Mouse (Mus musculus) spleen, adult 2 months (tissue): ENCODE data around the gene Hdc. TPM values are rescaled to one million over a fixed set of nuclear protein-coding genes. Genes with fewer than 3 reads are reported as not detected.

Experiments
- DNase-seq, 2 experiments: peaks; one replicate each; pipeline versions ENCODE4 v3.0.0 to v3.0.0-alpha.2; 2012 to 2021; ENCODE audit warnings: low spot score in 2 of 2, low read depth in 1 of 2
- H3K27ac ChIP-seq: fragments of 200-500 bp; 2 replicates; pipeline ENCODE4 v1.5.1; 2012; ENCODE audit warnings: low read length, inconsistent platforms; ENCODE audit not compliant: insufficient read depth
- H3K27me3 ChIP-seq: fragments of 200-500 bp; 2 replicates; pipeline ENCODE4 v1.6.1; 2012; ENCODE audit warnings: mild to moderate bottlenecking, moderate library complexity, low read length, inconsistent platforms; ENCODE audit not compliant: control insufficient read depth, insufficient read depth
- H3K36me3 ChIP-seq: fragments of 200-500 bp; 2 replicates; pipeline ENCODE4 v1.6.1; 2012; ENCODE audit warnings: mild to moderate bottlenecking, low read length, inconsistent platforms; ENCODE audit not compliant: control insufficient read depth, insufficient read depth
- H3K4me1 ChIP-seq: fragments of 200-500 bp; 2 replicates; pipeline ENCODE4 v1.6.1; 2011; ENCODE audit warnings: inconsistent platforms; ENCODE audit not compliant: control insufficient read depth, insufficient read depth, insufficient read length
- H3K4me3 ChIP-seq: fragments of 200-500 bp; 2 replicates; pipeline ENCODE4 v1.5.1; 2011; ENCODE audit warnings: mild to moderate bottlenecking, inconsistent platforms; ENCODE audit not compliant: insufficient read depth, insufficient read length; ENCODE audit errors: extremely low read depth
- CTCF ChIP-seq: fragments of 200-500 bp; IDR thresholded peaks from 2 replicates; pipeline ENCODE4 v1.5.1; 2011; ENCODE audit warnings: mild to moderate bottlenecking, inconsistent platforms; ENCODE audit not compliant: insufficient read depth, insufficient read length, insufficient replicate concordance; ENCODE audit errors: extremely low read depth
- POLR2A ChIP-seq: fragments of 200-500 bp; IDR thresholded peaks from 2 replicates; pipeline ENCODE4 v1.6.1; 2011; ENCODE audit warnings: low read depth, low read length, inconsistent platforms
- WGBS: fragments of 180-500 bp; shearing (Covaris S2); methylation state at CpG from one replicate; pipeline ENCODE4 v1.1.7; 2018; 5-methylcytosine and 5-hydroxymethylcytosine counted together
- polyA plus RNA-seq: library from polyadenylated mRNA; depleted of rRNA; stranded (reverse); fragments of >200 nt; gene quantifications from 2 replicates; pipeline ENCODE4 v1.2.3, GENCODE M21; 2012

Hdc gene
- polyA plus RNA-seq, 1 experiment, result 3.2 TPM

- no peaks in the 10 kb centered on the region for H3K36me3 ChIP-seq
- H3K27me3 ChIP-seq, result no peaks in the 10 kb centered on the region
- no peak for DNase-seq
- TF ChIP-seq CTCF (no peak), POLR2A (no peak)
- H3K27ac ChIP-seq, result no peak overlapping the region
- WGBS, result 89% methylated on average over 4 of the region's 4 CpGs
- no peaks in the 10 kb centered on the region; the same call in 1 of the 2 replicates for H3K4me1 ChIP-seq
- no peak overlapping the region for H3K4me3 ChIP-seq
These were observed 27.8 kb downstream of the Hdc start for GRCm38 (mm10) chr2:126591304-126591703.

GRCm38 (mm10) chr2:126587468-126587867 lies 31.6 kb downstream of the Hdc start:
- H3K27me3 ChIP-seq, result no peaks in the 10 kb centered on the region
- H3K4me3 ChIP-seq, result no peak overlapping the region
- no peak for DNase-seq
- no peaks in the 10 kb centered on the region for H3K36me3 ChIP-seq
- H3K4me1 ChIP-seq, result no peaks in the 10 kb centered on the region; the same call in 1 of the 2 replicates
- H3K27ac ChIP-seq, result no peak overlapping the region
- 56% methylated on average over 3 of the region's 3 CpGs for WGBS
- TF ChIP-seq POLR2A (no peak), CTCF (no peak)

- WGBS, result 87% methylated on average over 8 of the region's 8 CpGs
- DNase-seq, result no peak
- H3K27ac ChIP-seq, result no peak overlapping the region
- no peak overlapping the region for H3K4me3 ChIP-seq
- no peaks in the 10 kb centered on the region for H3K36me3 ChIP-seq
- H3K27me3 ChIP-seq, result no peaks in the 10 kb centered on the region
- TF ChIP-seq CTCF (no peak), POLR2A (no peak)
- no peaks in the 10 kb centered on the region; the same call in 1 of the 2 replicates for H3K4me1 ChIP-seq
These were observed 34.3 kb downstream of the Hdc start for GRCm38 (mm10) chr2:126584621-126585369.

GRCm38 (mm10) chr2:126583960-126584359 lies 35.1 kb downstream of the Hdc start:
- DNase-seq, result no peak
- Histone ChIP-seq H3K36me3 (no peaks in the 10 kb centered on the region), H3K4me3 (no peak overlapping the region), H3K27ac (no peak overlapping the region), H3K4me1 (no peaks in the 10 kb centered on the region; the same call in 1 of the 2 replicates), H3K27me3 (no peaks in the 10 kb centered on the region)
- 50% methylated on average over 6 of the region's 6 CpGs for WGBS
- no peak for TF ChIP-seq CTCF
- TF ChIP-seq POLR2A, result no peak

GRCm38 (mm10) chr2:126579282-126579681 lies 39.8 kb downstream of the Hdc start:
- H3K4me1 ChIP-seq, result no peaks in the 10 kb centered on the region
- no peak for DNase-seq
- H3K36me3 ChIP-seq, result no peaks in the 10 kb centered on the region
- no peak overlapping the region for H3K4me3 ChIP-seq
- TF ChIP-seq POLR2A (no peak), CTCF (no peak)
- WGBS, result 91% methylated on average over 1 of the region's 1 CpGs
- no peak overlapping the region for H3K27ac ChIP-seq
- no peaks in the 10 kb centered on the region for H3K27me3 ChIP-seq

GRCm38 (mm10) chr2:126577362-126577761 lies 41.7 kb downstream of the Hdc start:
- DNase-seq, result no peak
- no peaks in the 10 kb centered on the region for H3K27me3 ChIP-seq
- no peak overlapping the region for H3K27ac ChIP-seq
- H3K4me1 ChIP-seq, result no peaks in the 10 kb centered on the region
- 82% methylated on average over 5 of the region's 5 CpGs for WGBS
- TF ChIP-seq CTCF (no peak), POLR2A (no peak)
- H3K4me3 ChIP-seq, result no peak overlapping the region
- H3K36me3 ChIP-seq, result no peaks in the 10 kb centered on the region

GRCm38 (mm10) chr2:126575391-126576176 lies 43.5 kb downstream of the Hdc start:
- no peaks in the 10 kb centered on the region for H3K36me3 ChIP-seq
- no peaks in the 10 kb centered on the region for H3K27me3 ChIP-seq
- 83% methylated on average over 11 of the region's 11 CpGs for WGBS
- DNase-seq, result no peak
- no peaks in the 10 kb centered on the region for H3K4me1 ChIP-seq
- TF ChIP-seq POLR2A, result no peak
- TF ChIP-seq CTCF, result no peak
- H3K4me3 ChIP-seq, result no peak overlapping the region
- no peak overlapping the region for H3K27ac ChIP-seq
